Mouse (Mus musculus): Measurements from ENCODE around the gene Myl7. TPM values are rescaled to one million over a fixed set of nuclear protein-coding genes. Genes with fewer than 3 reads are reported as not detected.

Myl7 gene
- polyA plus RNA-seq, 1 experiment from 2014 or later = 5.5 TPM

GRCm38 (mm10) chr11:5915429-5916177 is 17.0 kb upstream of the Myl7 start:
- whole genome bisulfite sequencing = 87% methylated on average over 5 of the region's 5 CpGs
- no peaks in the 10 kb centered on the region for H3K36me3 ChIP-seq
- H3K27ac ChIP-seq = no peak overlapping the region
- H3K4me2 ChIP-seq (replicated peaks) = no peak overlapping the region
- H3K4me3 ChIP-seq = no peak overlapping the region
- ATAC-seq (ENCODE audit: low FRiP score, low read depth) = no peak
- H3K9ac ChIP-seq = no peak overlapping the region
- H3K27me3 ChIP-seq (replicated peaks) = no peaks in the 10 kb centered on the region
- no peaks in the 10 kb centered on the region for H3K4me1 ChIP-seq
- no peaks in the 10 kb centered on the region for H3K9me3 ChIP-seq

- 56% methylated on average over 5 of the region's 5 CpGs for WGBS
- Histone ChIP-seq H3K9ac (no peak overlapping the region), H3K4me1 (no peaks in the 10 kb centered on the region), H3K27me3 (replicated peaks) (no peaks in the 10 kb centered on the region), H3K9me3 (no peaks in the 10 kb centered on the region), H3K27ac (no peak overlapping the region), H3K4me2 (replicated peaks) (no peak overlapping the region), H3K36me3 (no peaks in the 10 kb centered on the region), H3K4me3 (no peak overlapping the region)
- no peak for ATAC-seq (ENCODE audit: low FRiP score, low read depth)
Observed at GRCm38 (mm10) chr11:5914940-5915339, 16.4 kb upstream of the Myl7 start.

GRCm38 (mm10) chr11:5913936-5914335 is 15.4 kb upstream of the Myl7 start:
- Histone ChIP-seq H3K4me3 (no peak overlapping the region), H3K4me1 (no peaks in the 10 kb centered on the region), H3K4me2 (replicated peaks) (no peak overlapping the region), H3K9me3 (no peaks in the 10 kb centered on the region), H3K27me3 (replicated peaks) (no peaks in the 10 kb centered on the region), H3K9ac (no peak overlapping the region), H3K27ac (no peak overlapping the region), H3K36me3 (no peaks in the 10 kb centered on the region)
- ATAC-seq (ENCODE audit: low FRiP score, low read depth) = no peak
- WGBS = 82% methylated on average over 4 of the region's 4 CpGs

- no peaks in the 10 kb centered on the region for H3K9me3 ChIP-seq
- no peak overlapping the region for H3K4me2 ChIP-seq (replicated peaks)
- 71% methylated on average over 8 of the region's 8 CpGs for WGBS
- no peak overlapping the region for H3K4me3 ChIP-seq
- H3K9ac ChIP-seq = no peak overlapping the region
- no peaks in the 10 kb centered on the region for H3K36me3 ChIP-seq
- no peak overlapping the region for H3K27ac ChIP-seq
- no peaks in the 10 kb centered on the region for H3K4me1 ChIP-seq
- no peak for ATAC-seq (ENCODE audit: low FRiP score, low read depth)
- H3K27me3 ChIP-seq (replicated peaks) = no peaks in the 10 kb centered on the region
Observed at GRCm38 (mm10) chr11:5913256-5913655, 14.7 kb upstream of the Myl7 start.

GRCm38 (mm10) chr11:5912635-5913034 is 14.1 kb upstream of the Myl7 start:
- H3K36me3 ChIP-seq = no peaks in the 10 kb centered on the region
- no peak overlapping the region for H3K4me3 ChIP-seq
- H3K4me2 ChIP-seq (replicated peaks) = no peak overlapping the region
- WGBS = 33% methylated on average over 5 of the region's 5 CpGs
- no peak overlapping the region for H3K9ac ChIP-seq
- no peaks in the 10 kb centered on the region for H3K9me3 ChIP-seq
- H3K27me3 ChIP-seq (replicated peaks) = no peaks in the 10 kb centered on the region
- no peak; the same call in 1 of the 2 replicates for ATAC-seq (ENCODE audit: low FRiP score, low read depth)
- H3K4me1 ChIP-seq = no peaks in the 10 kb centered on the region
- H3K27ac ChIP-seq = no peak overlapping the region

GRCm38 (mm10) chr11:5908642-5909041 is 10.1 kb upstream of the Myl7 start:
- Histone ChIP-seq H3K27ac (no peak overlapping the region), H3K27me3 (replicated peaks) (no peaks in the 10 kb centered on the region), H3K4me2 (replicated peaks) (no peak overlapping the region), H3K36me3 (no peaks in the 10 kb centered on the region), H3K4me1 (no peaks in the 10 kb centered on the region), H3K9me3 (no peaks in the 10 kb centered on the region), H3K4me3 (no peak overlapping the region), H3K9ac (no peak overlapping the region)
- 86% methylated on average over 4 of the region's 4 CpGs for WGBS
- no peak for ATAC-seq (ENCODE audit: low FRiP score, low read depth)

- 25% methylated on average over 5 of the region's 5 CpGs for WGBS
- H3K9me3 ChIP-seq = no peaks in the 10 kb centered on the region
Observed at GRCm38 (mm10) chr11:5907096-5907495, 8.5 kb upstream of the Myl7 start.

GRCm38 (mm10) chr11:5905778-5906518 is 7.4 kb upstream of the Myl7 start:
- no peaks in the 10 kb centered on the region for H3K36me3 ChIP-seq
- no peak overlapping the region for H3K4me3 ChIP-seq
- H3K9me3 ChIP-seq = no peaks in the 10 kb centered on the region
- no peak overlapping the region for H3K4me2 ChIP-seq (replicated peaks)
- ATAC-seq (ENCODE audit: low FRiP score, low read depth) = no peak
- 85% methylated on average over 10 of the region's 10 CpGs for WGBS
- H3K27me3 ChIP-seq (replicated peaks) = no peaks in the 10 kb centered on the region
- no peak overlapping the region for H3K27ac ChIP-seq
- H3K4me1 ChIP-seq = peaks cover 20% of the 10 kb centered on the region
- H3K9ac ChIP-seq = no peak overlapping the region

More at GRCm38 (mm10) chr11:5907096-5907495, 8.5 kb upstream of the Myl7 start:
- Histone ChIP-seq H3K27ac (no peak overlapping the region), H3K27me3 (replicated peaks) (no peaks in the 10 kb centered on the region), H3K4me1 (peaks cover 9% of the 10 kb centered on the region; the same call in 1 of the 2 replicates), H3K4me2 (replicated peaks) (no peak overlapping the region), H3K36me3 (no peaks in the 10 kb centered on the region), H3K4me3 (no peak overlapping the region), H3K9ac (no peak overlapping the region)
- no peak for ATAC-seq (ENCODE audit: low FRiP score, low read depth)

GRCm38 (mm10) chr11:5904871-5905270 is 6.3 kb upstream of the Myl7 start:
- no peak overlapping the region for H3K9ac ChIP-seq
- H3K27ac ChIP-seq = no peak overlapping the region
- no peak for ATAC-seq (ENCODE audit: low FRiP score, low read depth)
- no peaks in the 10 kb centered on the region for H3K36me3 ChIP-seq
- H3K4me2 ChIP-seq (replicated peaks) = no peak overlapping the region
- 95% methylated on average over 6 of the region's 6 CpGs for WGBS
- peaks cover 22% of the 10 kb centered on the region for H3K4me1 ChIP-seq
- H3K4me3 ChIP-seq = no peak overlapping the region
- H3K27me3 ChIP-seq (replicated peaks) = no peaks in the 10 kb centered on the region
- no peaks in the 10 kb centered on the region for H3K9me3 ChIP-seq

GRCm38 (mm10) chr11:5904357-5904756 is 5.8 kb upstream of the Myl7 start:
- H3K4me3 ChIP-seq = no peak overlapping the region
- 80% methylated on average over 19 of the region's 19 CpGs for WGBS
- no peaks in the 10 kb centered on the region for H3K36me3 ChIP-seq
- H3K4me1 ChIP-seq = peaks cover 22% of the 10 kb centered on the region
- no peaks in the 10 kb centered on the region for H3K9me3 ChIP-seq
- no peak overlapping the region for H3K9ac ChIP-seq
- ATAC-seq (ENCODE audit: low FRiP score, low read depth) = no peak
- no peaks in the 10 kb centered on the region for H3K27me3 ChIP-seq (replicated peaks)
- H3K27ac ChIP-seq = no peak overlapping the region
- H3K4me2 ChIP-seq (replicated peaks) = no peak overlapping the region

- no peaks in the 10 kb centered on the region for H3K9me3 ChIP-seq
- H3K27me3 ChIP-seq (replicated peaks) = peaks cover 3% of the 10 kb centered on the region; the same call in 1 of the 2 replicates
- H3K27ac ChIP-seq = no peak overlapping the region
- WGBS = 85% methylated on average over 2 of the region's 2 CpGs
- H3K4me3 ChIP-seq = no peak overlapping the region
- no peak overlapping the region for H3K4me2 ChIP-seq (replicated peaks)
- no peak overlapping the region for H3K9ac ChIP-seq
- ATAC-seq (ENCODE audit: low FRiP score, low read depth) = no peak
- no peaks in the 10 kb centered on the region for H3K36me3 ChIP-seq
- H3K4me1 ChIP-seq = peaks cover 22% of the 10 kb centered on the region
Observed at GRCm38 (mm10) chr11:5903844-5904243, 5.3 kb upstream of the Myl7 start.

GRCm38 (mm10) chr11:5902390-5902789 is 3.8 kb upstream of the Myl7 start:
- Histone ChIP-seq H3K4me2 (replicated peaks) (peak overlapping the region; percentile 68), H3K9me3 (no peaks in the 10 kb centered on the region), H3K9ac (peak overlapping the region; percentile 49), H3K4me1 (peaks cover 28% of the 10 kb centered on the region), H3K4me3 (peak overlapping the region; percentile 29; the same call in 1 of the 2 replicates), H3K36me3 (no peaks in the 10 kb centered on the region), H3K27ac (no peak overlapping the region), H3K27me3 (replicated peaks) (peaks cover 4% of the 10 kb centered on the region; the same call in 1 of the 2 replicates)
- WGBS = 3% methylated on average over 6 of the region's 6 CpGs
- peak; percentile 39; the same call in 1 of the 2 replicates for ATAC-seq (ENCODE audit: low FRiP score, low read depth)

Data from neural tube, embryonic 12.5 days (tissue).